Mouse (Mus musculus): ENCODE measurements around the gene Krt15.

DNA sequence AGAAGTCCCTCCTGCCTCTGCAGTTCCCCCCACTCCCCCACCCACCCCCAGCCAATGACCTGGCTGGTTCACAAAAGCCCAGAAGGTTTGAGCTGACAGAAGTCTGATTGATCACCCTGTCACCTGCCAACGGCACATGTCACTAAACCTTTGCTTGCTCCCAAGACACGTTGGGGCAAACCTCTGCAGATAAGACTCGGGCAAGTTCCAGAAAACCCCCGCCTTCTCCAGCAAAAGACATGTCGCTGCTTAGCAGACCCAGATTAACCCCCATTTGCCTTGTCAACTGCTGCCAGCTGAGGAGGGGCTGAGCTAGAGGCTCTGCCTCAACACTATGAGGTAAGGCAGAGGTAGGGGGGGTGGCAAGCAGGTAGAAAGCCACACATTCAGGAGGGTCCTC, 831 bp upstream of the Krt15 start:
- no peak for TF ChIP-seq CTCF (IDR thresholded peaks at IDR 0.05; ENCODE audit: borderline replicate concordance, extremely low read depth, insufficient read depth, insufficient read length)
- no peak for TF ChIP-seq POLR2A (IDR thresholded peaks at IDR 0.05; ENCODE audit: borderline replicate concordance, extremely low read depth, insufficient read depth, insufficient read length, poor library complexity, severe bottlenecking)

All from brain, embryonic 14.5 days (tissue).